Mouse (Mus musculus) bone marrow macrophage, adult 2 months (primary cell): ENCODE measurements around the gene Taf6l.
"Not testable (repeated sequence)": the region's sequence is repeated elsewhere in the genome, so short reads cannot be mapped to it uniquely, and the experiment has no call there.

ENCODE experiments used
- CTCF ChIP-seq: IDR thresholded peaks from 2 replicates; pipeline ENCODE4 v1.5.1; 2012; ENCODE audit warnings: low read depth, mild to moderate bottlenecking, low read length, moderate library complexity
- POLR2A ChIP-seq: IDR thresholded peaks from 2 replicates; pipeline ENCODE4 v1.6.1; 2012; ENCODE audit warnings: mild to moderate bottlenecking, low read depth, low read length, borderline replicate concordance

- not testable (repeated sequence) for TF ChIP-seq POLR2A, CTCF
Observed at GRCm38 (mm10) chr19:8728335-8729099, 57.7 kb downstream of the Taf6l start.
